Mouse (Mus musculus): ENCODE measurements around the gene Prodh2. TPM values are rescaled to one million over a fixed set of nuclear protein-coding genes. Genes with fewer than 3 reads are reported as not detected.

Gene Prodh2
- polyA plus RNA-seq, 1 experiment from 2014 or later, result not detected

DNA sequence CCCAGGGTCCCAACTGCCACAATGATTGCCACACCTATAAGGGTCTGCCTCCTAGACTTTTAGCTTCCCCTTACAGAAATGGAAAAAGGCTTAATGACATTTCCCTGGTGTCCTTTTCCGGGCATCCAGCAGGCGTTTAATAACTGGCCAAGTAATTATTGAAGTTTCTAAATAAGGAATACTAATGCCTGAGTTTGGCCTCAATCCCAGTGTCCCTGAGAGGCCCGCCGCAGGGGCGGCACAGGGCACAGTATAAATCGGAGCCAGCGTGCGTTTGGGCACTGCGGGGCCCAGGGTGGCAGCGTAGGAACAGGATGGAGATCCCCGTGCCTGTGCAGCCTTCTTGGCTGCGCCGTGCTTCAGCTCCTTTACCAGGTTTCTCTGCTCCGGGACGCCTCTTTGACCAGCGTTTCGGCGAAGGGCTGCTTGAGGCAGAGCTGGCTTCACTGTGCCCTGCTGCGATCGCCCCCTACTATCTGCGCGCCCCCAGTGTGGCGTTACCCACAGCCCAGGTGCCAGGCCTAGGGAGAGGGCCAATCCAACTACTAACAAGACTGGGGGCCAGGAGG lies 59.7 kb downstream of the Prodh2 start:
- Histone ChIP-seq H3K9me3 (no peaks in the 10 kb centered on the region), H3K9ac (peak overlapping the region; percentile 57), H3K27me3 (replicated peaks) (no peaks in the 10 kb centered on the region), H3K4me3 (peak overlapping the region; percentile 62), H3K4me1 (peaks cover 18% of the 10 kb centered on the region), H3K27ac (peak overlapping the region; percentile 12; the same call in 1 of the 2 replicates), H3K4me2 (replicated peaks) (peak overlapping the region; percentile 88), H3K36me3 (peaks cover 31% of the 10 kb centered on the region)
- ATAC-seq (ENCODE audit: low FRiP score, low read depth), result no peak
- 6% methylated on average over 23 of the region's 23 CpGs for WGBS

- H3K4me1 ChIP-seq, result peaks cover 27% of the 10 kb centered on the region
- H3K36me3 ChIP-seq, result peaks cover 29% of the 10 kb centered on the region
- H3K4me3 ChIP-seq, result peak overlapping the region; percentile 62; the same call in 1 of the 2 replicates
- H3K4me2 ChIP-seq (replicated peaks), result peak overlapping the region; percentile 88
- no peak overlapping the region for H3K27ac ChIP-seq
- H3K9me3 ChIP-seq, result no peaks in the 10 kb centered on the region
- H3K9ac ChIP-seq, result peak overlapping the region; percentile 57; the same call in 1 of the 2 replicates
- no peak for ATAC-seq (ENCODE audit: low FRiP score, low read depth)
- WGBS, result 87% methylated on average over 22 of the region's 22 CpGs
- no peaks in the 10 kb centered on the region for H3K27me3 ChIP-seq (replicated peaks)
These were observed 60.6 kb downstream of the Prodh2 start for GRCm38 (mm10) chr7:30553810-30554584.

GRCm38 (mm10) chr7:30556894-30557536 lies 63.6 kb downstream of the Prodh2 start:
- peaks cover 29% of the 10 kb centered on the region for H3K36me3 ChIP-seq
- no peak for ATAC-seq (ENCODE audit: low FRiP score, low read depth)
- H3K4me2 ChIP-seq (replicated peaks), result no peak overlapping the region
- H3K9me3 ChIP-seq, result no peaks in the 10 kb centered on the region
- H3K4me1 ChIP-seq, result peaks cover 28% of the 10 kb centered on the region
- 91% methylated on average over 18 of the region's 18 CpGs for WGBS
- no peak overlapping the region for H3K27ac ChIP-seq
- no peak overlapping the region for H3K9ac ChIP-seq
- no peak overlapping the region for H3K4me3 ChIP-seq
- no peaks in the 10 kb centered on the region for H3K27me3 ChIP-seq (replicated peaks)

DNA sequence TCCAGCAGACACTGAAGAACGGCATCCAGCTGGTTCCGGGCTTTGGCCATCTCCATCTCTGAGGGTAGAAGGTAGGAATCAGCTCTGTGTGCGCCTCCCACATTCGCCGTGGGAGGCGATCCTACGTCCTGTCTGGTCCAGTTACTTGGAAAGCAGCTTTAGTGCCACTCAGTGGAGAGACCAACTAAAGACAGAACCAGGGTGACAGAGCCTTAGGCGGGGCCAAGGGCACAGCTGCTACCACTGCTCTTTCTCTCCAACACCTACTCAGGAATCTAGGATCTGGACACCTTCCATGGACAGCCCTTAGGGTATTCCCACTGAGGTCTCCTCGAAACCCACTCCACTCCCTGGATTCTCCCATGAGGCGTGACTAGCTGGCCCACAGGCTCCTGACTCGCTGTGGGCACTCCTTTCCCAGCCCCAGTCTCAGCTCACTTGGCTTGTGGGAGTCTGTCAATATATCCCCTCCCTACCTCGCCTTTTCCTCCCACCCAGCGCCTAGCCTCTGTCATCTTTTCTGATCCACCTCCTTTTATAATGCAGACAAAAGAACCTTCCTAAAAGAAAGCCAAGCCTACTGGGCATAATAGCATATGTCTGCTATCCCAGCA lies 64.6 kb downstream of the Prodh2 start:
- 89% methylated on average over 13 of the region's 13 CpGs for WGBS

DNA sequence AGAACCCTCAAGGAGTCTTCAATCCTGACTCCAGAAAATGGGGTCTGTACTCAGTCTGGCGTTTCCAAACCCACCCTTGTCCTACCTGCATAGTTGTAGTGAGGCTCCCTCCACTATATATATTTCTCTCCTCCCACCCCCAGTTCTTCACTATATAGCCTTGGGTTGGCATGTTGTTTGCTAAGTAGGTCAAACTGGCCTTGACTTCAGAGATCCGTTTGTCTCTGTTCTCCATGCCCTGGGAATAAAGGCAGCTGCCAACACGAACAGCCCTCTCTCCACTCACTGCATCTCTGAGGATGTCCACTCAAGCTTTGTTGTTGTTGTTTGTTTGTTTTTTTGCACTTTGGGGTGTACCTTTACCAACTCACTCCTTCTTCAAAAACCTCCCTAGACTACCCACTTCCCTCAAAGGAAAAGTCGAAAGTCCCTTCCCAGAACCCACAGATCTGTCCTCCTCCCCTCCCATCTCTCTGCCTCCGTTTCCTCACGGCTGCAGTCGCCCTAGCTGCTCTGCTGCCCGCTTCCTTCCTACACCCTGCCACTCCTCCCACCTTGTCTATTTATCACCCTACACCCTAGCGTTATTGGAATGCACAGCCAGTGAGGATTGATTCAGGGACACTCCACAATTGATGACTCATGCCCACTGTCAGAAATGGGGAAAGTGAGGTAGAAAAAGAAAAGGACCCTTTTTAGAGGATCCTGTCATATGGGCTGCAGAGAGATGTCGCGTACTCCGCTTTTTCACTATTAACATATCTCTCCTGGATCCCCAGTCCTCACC lies 65.4 kb downstream of the Prodh2 start:
- peaks cover 23% of the 10 kb centered on the region for H3K4me1 ChIP-seq
- H3K9me3 ChIP-seq, result no peaks in the 10 kb centered on the region
- H3K9ac ChIP-seq, result peak overlapping the region; percentile 70
- peaks cover 29% of the 10 kb centered on the region for H3K36me3 ChIP-seq
- no peak overlapping the region for H3K27ac ChIP-seq
- no peak for ATAC-seq (ENCODE audit: low FRiP score, low read depth)
- H3K4me2 ChIP-seq (replicated peaks), result peak overlapping the region; percentile 97
- H3K4me3 ChIP-seq, result peak overlapping the region; percentile 57
- no peaks in the 10 kb centered on the region for H3K27me3 ChIP-seq (replicated peaks)
- WGBS, result 18% methylated on average over 12 of the region's 12 CpGs

More for the DNA sequence above, 64.6 kb downstream of the Prodh2 start:
- H3K27ac ChIP-seq, result no peak overlapping the region
- H3K36me3 ChIP-seq, result peaks cover 29% of the 10 kb centered on the region
- H3K9ac ChIP-seq, result peak overlapping the region; percentile 70
- H3K4me1 ChIP-seq, result peaks cover 28% of the 10 kb centered on the region
- peak overlapping the region; percentile 97 for H3K4me2 ChIP-seq (replicated peaks)
- no peaks in the 10 kb centered on the region for H3K9me3 ChIP-seq
- no peaks in the 10 kb centered on the region for H3K27me3 ChIP-seq (replicated peaks)
- H3K4me3 ChIP-seq, result no peak overlapping the region
- no peak for ATAC-seq (ENCODE audit: low FRiP score, low read depth)

DNA sequence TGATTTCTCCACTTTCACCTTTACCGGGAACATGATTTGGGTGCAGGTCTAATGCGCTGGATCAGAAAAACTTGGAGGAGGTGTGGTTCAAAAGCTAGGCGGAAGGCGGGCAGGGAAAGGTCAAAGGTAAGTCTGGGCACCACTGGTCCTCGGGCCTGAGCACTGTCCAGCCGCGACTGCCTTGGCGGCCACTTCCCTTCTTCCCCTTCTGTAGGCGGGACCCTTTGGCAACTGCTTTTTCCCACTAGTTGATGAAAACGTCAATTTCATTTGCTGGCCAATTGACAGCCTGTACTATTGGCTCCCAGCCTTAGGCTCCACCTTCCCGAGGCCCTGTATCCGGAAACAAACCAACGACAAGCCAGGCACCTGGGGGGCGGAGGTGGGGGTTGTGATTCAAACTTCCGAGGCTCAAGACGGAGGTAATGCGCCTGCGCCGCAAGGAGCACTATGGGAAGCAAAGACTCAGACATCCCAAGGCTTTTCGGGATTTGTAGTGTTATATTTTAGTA lies 66.1 kb downstream of the Prodh2 start, which contains the start of gene Lin37:
Gene Lin37 (minus strand): TSS at position 396 of the 512 bp plus-strand sequence.
- Histone ChIP-seq H3K9ac (peak within 1 kb of the TSS; percentile 70), H3K27me3 (replicated peaks) (no peaks in the 10 kb centered on the region), H3K4me1 (peaks cover 28% of the 10 kb centered on the region), H3K27ac (no peak within 1 kb of the TSS), H3K9me3 (no peaks in the 10 kb centered on the region), H3K36me3 (peaks cover 29% of the 10 kb centered on the region), H3K4me3 (peak within 1 kb of the TSS; percentile 57), H3K4me2 (replicated peaks) (peak within 1 kb of the TSS; percentile 97)
- WGBS, result under 1% methylated on average over 20 of the region's 20 CpGs
- peak; percentile 77 for ATAC-seq (ENCODE audit: low FRiP score, low read depth)

DNA sequence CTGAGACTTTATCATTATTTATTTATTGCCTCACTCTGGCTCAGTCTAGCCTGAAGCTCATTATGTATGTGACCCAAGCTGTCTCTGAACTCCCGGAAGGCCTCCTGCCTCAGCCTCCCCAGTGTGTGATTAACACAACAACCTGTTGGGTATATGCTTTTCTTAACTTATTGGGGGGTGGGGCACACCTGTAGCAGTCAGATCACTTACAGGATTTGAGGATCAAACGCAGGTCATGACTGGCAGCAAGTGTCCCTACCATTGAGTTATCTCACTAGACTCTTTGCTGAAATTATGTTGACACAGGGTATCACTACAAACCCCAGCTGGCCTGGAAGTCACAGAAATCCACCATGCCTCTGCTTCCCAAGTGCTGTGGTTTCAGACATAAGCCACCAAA lies 66.9 kb downstream of the Prodh2 start:
- Histone ChIP-seq H3K4me1 (peaks cover 29% of the 10 kb centered on the region), H3K9ac (no peak overlapping the region), H3K27ac (no peak overlapping the region), H3K27me3 (replicated peaks) (no peaks in the 10 kb centered on the region), H3K36me3 (peaks cover 27% of the 10 kb centered on the region), H3K4me2 (replicated peaks) (peak overlapping the region; percentile 97), H3K4me3 (no peak overlapping the region), H3K9me3 (no peaks in the 10 kb centered on the region)
- ATAC-seq (ENCODE audit: low FRiP score, low read depth), result no peak
- WGBS, result 70% methylated on average over 2 of the region's 2 CpGs

- Histone ChIP-seq H3K4me3 (peak overlapping the region; percentile 74), H3K4me1 (peaks cover 29% of the 10 kb centered on the region), H3K4me2 (replicated peaks) (peak overlapping the region; percentile 81), H3K9me3 (no peaks in the 10 kb centered on the region), H3K27ac (no peak overlapping the region), H3K9ac (peak overlapping the region; percentile 55), H3K27me3 (replicated peaks) (no peaks in the 10 kb centered on the region), H3K36me3 (peaks cover 26% of the 10 kb centered on the region)
- WGBS, result 3% methylated on average over 27 of the region's 27 CpGs
- no peak for ATAC-seq (ENCODE audit: low FRiP score, low read depth)
These were observed 69.2 kb downstream of the Prodh2 start for GRCm38 (mm10) chr7:30562526-30563116.

Small RNAs within 50 kb of the gene (microRNA-seq; reads per million reads assigned to microRNA genes)
- gene Gm38670, result 1.1 reads per million

Other genes starting within 250 kb of the Prodh2 start
- 0.52 and 0.78 TPM in 2 replicates for gene Thap8, start 213.5 kb upstream of the Prodh2 start, polyA plus RNA-seq (2016; fragmentation: Nextera tagmentation; extraction: Ambion mirVana)
- gene Wdr62, start 213.2 kb upstream of the Prodh2 start, polyA plus RNA-seq (2016; fragmentation: Nextera tagmentation; extraction: Ambion mirVana), result 6.6 and 9.7 TPM in 2 replicates
- gene Clip3, start 201.9 kb upstream of the Prodh2 start, polyA plus RNA-seq (2016; fragmentation: Nextera tagmentation; extraction: Ambion mirVana), result 74.3 and 87.2 TPM in 2 replicates
- gene Alkbh6, start 184.9 kb upstream of the Prodh2 start, polyA plus RNA-seq (2016; fragmentation: Nextera tagmentation; extraction: Ambion mirVana), result 93.4 and 95.9 TPM in 2 replicates
- gene Syne4, start 178.8 kb upstream of the Prodh2 start, polyA plus RNA-seq (2016; fragmentation: Nextera tagmentation; extraction: Ambion mirVana), result 21.8 and 24.3 TPM in 2 replicates
- gene E130208F15Rik, start 171.9 kb upstream of the Prodh2 start, polyA plus RNA-seq (2016; fragmentation: Nextera tagmentation; extraction: Ambion mirVana), result not detected in 2 replicates
- 25.9 and 26.7 TPM in 2 replicates for gene Sdhaf1, start 169.7 kb upstream of the Prodh2 start, polyA plus RNA-seq (2016; fragmentation: Nextera tagmentation; extraction: Ambion mirVana)
- gene Lrfn3, start 130.8 kb upstream of the Prodh2 start, polyA plus RNA-seq (2016; fragmentation: Nextera tagmentation; extraction: Ambion mirVana), result 10.7 and 11.1 TPM in 2 replicates
- 22.6 and 23.2 TPM in 2 replicates for gene Tyrobp, start 79.9 kb upstream of the Prodh2 start, polyA plus RNA-seq (2016; fragmentation: Nextera tagmentation; extraction: Ambion mirVana)
- gene Hcst, start 73.8 kb upstream of the Prodh2 start, polyA plus RNA-seq (2016; fragmentation: Nextera tagmentation; extraction: Ambion mirVana), result 0.72 and 1.2 TPM in 2 replicates
- gene Nfkbid, start 71.9 kb upstream of the Prodh2 start, polyA plus RNA-seq (2016; fragmentation: Nextera tagmentation; extraction: Ambion mirVana), result 1.4 and 2.1 TPM in 2 replicates
- gene Aplp1, start 48.1 kb upstream of the Prodh2 start, polyA plus RNA-seq (2016; fragmentation: Nextera tagmentation; extraction: Ambion mirVana), result 368 and 386 TPM in 2 replicates
- 13.5 and 14.6 TPM in 2 replicates for gene Kirrel2, start 35.9 kb upstream of the Prodh2 start, polyA plus RNA-seq (2016; fragmentation: Nextera tagmentation; extraction: Ambion mirVana)
- gene Nphs1, start 35.3 kb upstream of the Prodh2 start, polyA plus RNA-seq (2016; fragmentation: Nextera tagmentation; extraction: Ambion mirVana), result 2.0 and 3.3 TPM in 2 replicates
- gene Arhgap33, start 41.4 kb downstream of the Prodh2 start, polyA plus RNA-seq (2016; fragmentation: Nextera tagmentation; extraction: Ambion mirVana), result 78.3 and 90.0 TPM in 2 replicates
- gene Hspb6, start 58.6 kb downstream of the Prodh2 start, polyA plus RNA-seq (2016; fragmentation: Nextera tagmentation; extraction: Ambion mirVana), result 5.4 and 6.0 TPM in 2 replicates
- gene Proser3, start 58.7 kb downstream of the Prodh2 start, polyA plus RNA-seq (2016; fragmentation: Nextera tagmentation; extraction: Ambion mirVana), result 9.7 and 11.0 TPM in 2 replicates
- gene Lin37, start 66.2 kb downstream of the Prodh2 start, polyA plus RNA-seq (2016; fragmentation: Nextera tagmentation; extraction: Ambion mirVana), result 52.8 and 53.4 TPM in 2 replicates
- gene U2af1l4, start 69.7 kb downstream of the Prodh2 start, polyA plus RNA-seq (2016; fragmentation: Nextera tagmentation; extraction: Ambion mirVana), result 83.8 and 87.9 TPM in 2 replicates
- 16.2 and 17.1 TPM in 2 replicates for gene Gm49396, start 69.7 kb downstream of the Prodh2 start, polyA plus RNA-seq (2016; fragmentation: Nextera tagmentation; extraction: Ambion mirVana)
- gene Psenen, start 70.0 kb downstream of the Prodh2 start, polyA plus RNA-seq (2016; fragmentation: Nextera tagmentation; extraction: Ambion mirVana), result 137 and 143 TPM in 2 replicates
- gene Igflr1, start 71.8 kb downstream of the Prodh2 start, polyA plus RNA-seq (2016; fragmentation: Nextera tagmentation; extraction: Ambion mirVana), result 4.1 and 5.7 TPM in 2 replicates
- 12.2 and 13.7 TPM in 2 replicates for gene Kmt2b, start 95.1 kb downstream of the Prodh2 start, polyA plus RNA-seq (2016; fragmentation: Nextera tagmentation; extraction: Ambion mirVana)
- 0.22 and 0.47 TPM in 2 replicates for gene Zbtb32, start 105.3 kb downstream of the Prodh2 start, polyA plus RNA-seq (2016; fragmentation: Nextera tagmentation; extraction: Ambion mirVana)
- 1.6 and 1.9 TPM in 2 replicates for gene Upk1a, start 119.2 kb downstream of the Prodh2 start, polyA plus RNA-seq (2016; fragmentation: Nextera tagmentation; extraction: Ambion mirVana)
- gene Cox6b1, start 132.5 kb downstream of the Prodh2 start, polyA plus RNA-seq (2016; fragmentation: Nextera tagmentation; extraction: Ambion mirVana), result 912 and 934 TPM in 2 replicates
- not detected in 2 replicates for gene Etv2, start 142.2 kb downstream of the Prodh2 start, polyA plus RNA-seq (2016; fragmentation: Nextera tagmentation; extraction: Ambion mirVana)
- 163 and 167 TPM in 2 replicates for gene Rbm42, start 156.7 kb downstream of the Prodh2 start, polyA plus RNA-seq (2016; fragmentation: Nextera tagmentation; extraction: Ambion mirVana)
- 39.5 and 45.2 TPM in 2 replicates for gene Haus5, start 171.4 kb downstream of the Prodh2 start, polyA plus RNA-seq (2016; fragmentation: Nextera tagmentation; extraction: Ambion mirVana)
- not detected in 2 replicates for gene Pmis2, start 178.0 kb downstream of the Prodh2 start, polyA plus RNA-seq (2016; fragmentation: Nextera tagmentation; extraction: Ambion mirVana)
- not detected in 2 replicates for gene 2200002J24Rik, start 205.3 kb downstream of the Prodh2 start, polyA plus RNA-seq (2016; fragmentation: Nextera tagmentation; extraction: Ambion mirVana)
- gene Atp4a, start 218.6 kb downstream of the Prodh2 start, polyA plus RNA-seq (2016; fragmentation: Nextera tagmentation; extraction: Ambion mirVana), result 1.3 and 2.0 TPM in 2 replicates
- 185 and 194 TPM in 2 replicates for gene Tmem147, start 235.9 kb downstream of the Prodh2 start, polyA plus RNA-seq (2016; fragmentation: Nextera tagmentation; extraction: Ambion mirVana)

Measured in neural tube, embryonic 12.5 days (tissue).